Mouse (Mus musculus) lung, postnatal 0 days (tissue): ENCODE measurements around the gene Cth. TPM values are rescaled to one million over a fixed set of nuclear protein-coding genes. Genes with fewer than 3 reads are reported as not detected.

Experiments used
- ATAC-seq: fragments of 200-750 bp; cut with Nextera tagmentation; 2 replicates; pipeline ENCODE4 v1.8.0; 2017; ENCODE audit warnings: moderate library complexity
- DNase-seq: peaks from one replicate; pipeline ENCODE4 v3.0.0-alpha.2; 2016; ENCODE audit warnings: low spot score
- H3K27ac ChIP-seq: fragments of 300-500 bp; sonication (generic); 2 replicates; pipeline ENCODE4 v1.5.1; 2014; ENCODE audit warnings: antibody characterized with exemption, mild to moderate bottlenecking, low read length, mixed read lengths
- H3K27me3 ChIP-seq: fragments of 300-500 bp; sonication (generic); replicated peaks from 2 replicates; pipeline ENCODE4 v1.6.1; 2014; ENCODE audit warnings: low read length, mixed read lengths; ENCODE audit not compliant: insufficient read depth
- H3K36me3 ChIP-seq: fragments of 300-500 bp; sonication (generic); 2 replicates; pipeline ENCODE4 v1.6.1; 2014; ENCODE audit warnings: low read length, mixed read lengths; ENCODE audit not compliant: insufficient read depth
- H3K4me1 ChIP-seq: fragments of 300-500 bp; sonication (generic); 2 replicates; pipeline ENCODE4 v1.6.1; 2014; ENCODE audit warnings: antibody characterized with exemption, low read depth, low read length, mixed read lengths; ENCODE audit not compliant: insufficient read depth
- H3K4me2 ChIP-seq: fragments of 300-500 bp; sonication (generic); replicated peaks from 2 replicates; pipeline ENCODE4 v1.6.1; 2014; ENCODE audit warnings: low read depth, mild to moderate bottlenecking, low read length, moderate library complexity, mixed read lengths
- H3K4me3 ChIP-seq: fragments of 300-500 bp; sonication (generic); 2 replicates; pipeline ENCODE4 v1.5.1; 2014; ENCODE audit warnings: low read depth, low read length
- H3K9ac ChIP-seq: fragments of 300-500 bp; sonication (generic); replicated peaks from 2 replicates; pipeline ENCODE4 v1.6.1; 2014; ENCODE audit warnings: low read depth, mild to moderate bottlenecking
- H3K9me3 ChIP-seq: fragments of 300-500 bp; sonication (generic); 2 replicates; pipeline ENCODE4 v1.6.1; 2016; ENCODE audit warnings: low read length, mixed read lengths
- CTCF ChIP-seq: IDR thresholded peaks from 2 replicates; pipeline ENCODE4 v1.5.1; 2016; ENCODE audit warnings: antibody characterized with exemption, mild to moderate bottlenecking
- EP300 ChIP-seq: IDR thresholded peaks from 2 replicates; pipeline ENCODE4 v1.6.1; 2016; ENCODE audit warnings: antibody characterized with exemption, mild to moderate bottlenecking, control low read depth
- WGBS: fragments of 180-500 bp; shearing (Covaris S2); extraction: QIAGEN DNeasy Blood & Tissue Kit; methylation state at CpG from one replicate; pipeline ENCODE4 v1.1.7; 2014; 5-methylcytosine and 5-hydroxymethylcytosine counted together
- polyA plus RNA-seq: library from polyadenylated mRNA; unstranded; fragments of >200 nt; fragmentation: Nextera tagmentation; extraction: Ambion mirVana; gene quantifications from 2 replicates; pipeline ENCODE4 v1.2.1, GENCODE M21; 2015

Cth gene
- polyA plus RNA-seq, 1 experiment from 2014 or later = 6.9 TPM

DNA sequence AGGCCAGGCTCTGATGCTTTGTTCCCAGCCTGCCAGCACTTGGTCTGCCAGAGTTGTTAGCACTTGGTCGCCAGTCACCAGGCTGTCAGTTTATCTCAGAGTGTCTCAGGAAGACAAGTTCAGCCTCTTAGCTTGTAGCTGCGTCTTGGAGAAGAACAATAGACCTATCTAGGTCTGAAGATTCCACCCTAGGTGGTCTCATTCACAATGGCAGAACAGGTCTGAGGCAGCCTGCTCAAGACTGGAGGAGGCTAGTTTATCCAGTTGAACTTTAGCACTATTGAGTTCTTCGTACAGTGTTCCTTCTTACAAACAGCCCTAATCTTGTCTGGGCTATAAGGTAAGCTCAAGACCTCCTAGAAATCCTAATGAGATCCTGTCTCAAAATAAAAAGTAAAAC is 7.2 kb upstream of the Cth start:
- H3K4me3 ChIP-seq = no peak overlapping the region
- H3K27ac ChIP-seq = no peak overlapping the region
- no peak overlapping the region for H3K9ac ChIP-seq
- no peaks in the 10 kb centered on the region for H3K9me3 ChIP-seq
- H3K4me1 ChIP-seq = no peaks in the 10 kb centered on the region
- no peak overlapping the region for H3K4me2 ChIP-seq
- 33% methylated on average over 3 of the region's 3 CpGs for WGBS
- no peaks in the 10 kb centered on the region for H3K36me3 ChIP-seq
- DNase-seq (no peak), ATAC-seq (no peak)
- TF ChIP-seq EP300 = no peak
- TF ChIP-seq CTCF = no peak
- no peaks in the 10 kb centered on the region for H3K27me3 ChIP-seq

DNA sequence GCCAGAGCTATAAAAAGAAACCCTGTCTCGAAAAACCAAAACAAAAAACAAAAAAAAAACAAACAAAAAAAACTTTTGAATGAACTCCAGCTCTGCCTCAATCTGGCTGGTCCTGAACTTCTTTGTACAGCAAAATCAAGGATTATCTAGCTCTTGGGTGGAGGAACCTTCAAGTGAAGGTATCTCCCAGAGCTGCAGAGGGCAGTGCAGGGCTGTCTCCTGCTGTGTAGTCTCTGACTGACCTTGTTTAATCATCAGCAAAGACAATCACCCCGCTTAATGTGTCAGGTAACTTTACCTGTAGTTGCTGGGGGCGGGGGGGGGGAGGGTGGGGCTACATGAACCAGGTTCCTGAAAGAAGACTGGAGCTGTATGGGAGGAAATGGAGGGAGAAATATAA is 6.7 kb upstream of the Cth start:
- ATAC-seq (no peak), DNase-seq (no peak)
- H3K27me3 ChIP-seq = no peaks in the 10 kb centered on the region
- no peak overlapping the region for H3K4me3 ChIP-seq
- H3K4me1 ChIP-seq = no peaks in the 10 kb centered on the region
- no peak overlapping the region for H3K27ac ChIP-seq
- H3K36me3 ChIP-seq = no peaks in the 10 kb centered on the region
- WGBS = 35% methylated on average over 3 of the region's 3 CpGs
- H3K9ac ChIP-seq = no peak overlapping the region
- TF ChIP-seq EP300 (no peak), CTCF (peak; percentile 40)
- H3K4me2 ChIP-seq = no peak overlapping the region
- H3K9me3 ChIP-seq = no peaks in the 10 kb centered on the region

DNA sequence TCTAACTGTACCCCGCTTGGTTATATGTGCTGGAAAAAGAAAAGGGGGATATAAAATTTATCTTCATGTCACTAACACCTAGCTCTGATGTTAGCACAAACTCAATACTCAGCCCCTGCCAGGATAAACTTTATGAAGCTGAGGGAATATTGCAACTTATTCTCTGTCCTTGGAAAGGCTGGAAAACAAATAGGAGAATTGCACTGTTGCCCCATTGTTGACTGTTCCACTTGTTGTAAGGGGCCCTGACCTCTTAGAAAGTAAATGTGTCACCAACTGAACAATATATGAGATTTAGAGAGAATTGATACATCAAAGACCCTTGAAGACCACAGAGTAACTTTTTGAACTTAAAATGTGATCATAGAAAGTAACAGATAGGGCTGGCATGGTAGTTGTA is 4.5 kb upstream of the Cth start:
- H3K4me3 ChIP-seq = no peak overlapping the region
- no peaks in the 10 kb centered on the region for H3K9me3 ChIP-seq
- 72% methylated on average over 1 of the region's 1 CpGs for WGBS
- ATAC-seq (no peak), DNase-seq (peak; percentile 36)
- TF ChIP-seq CTCF = no peak
- no peak for TF ChIP-seq EP300
- no peak overlapping the region for H3K4me2 ChIP-seq
- no peaks in the 10 kb centered on the region for H3K4me1 ChIP-seq
- no peaks in the 10 kb centered on the region for H3K36me3 ChIP-seq
- no peak overlapping the region for H3K27ac ChIP-seq
- no peaks in the 10 kb centered on the region for H3K27me3 ChIP-seq
- H3K9ac ChIP-seq = no peak overlapping the region

DNA sequence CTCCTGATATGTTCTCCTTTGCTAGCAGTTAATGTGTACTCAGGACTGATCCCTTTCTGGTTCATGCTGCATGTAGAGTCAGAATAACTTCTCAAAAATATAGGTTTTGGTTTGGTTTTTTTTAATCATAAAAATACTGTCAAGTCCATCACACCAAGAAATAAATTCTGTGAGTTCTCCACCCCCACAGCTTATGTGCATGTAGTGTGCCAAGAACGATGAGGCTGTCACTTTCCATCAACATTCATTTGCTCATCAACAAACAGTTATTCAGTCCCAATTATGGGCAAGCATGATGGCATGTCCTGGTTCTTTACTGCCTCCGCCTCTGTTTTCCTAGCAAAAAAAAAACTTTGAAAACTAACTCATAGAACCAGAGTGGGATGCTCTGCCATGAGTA is 3.9 kb upstream of the Cth start:
- no peak for ATAC-seq
- TF ChIP-seq CTCF = no peak
- TF ChIP-seq EP300 = no peak
- WGBS = 75% methylated on average over 2 of the region's 2 CpGs

DNA sequence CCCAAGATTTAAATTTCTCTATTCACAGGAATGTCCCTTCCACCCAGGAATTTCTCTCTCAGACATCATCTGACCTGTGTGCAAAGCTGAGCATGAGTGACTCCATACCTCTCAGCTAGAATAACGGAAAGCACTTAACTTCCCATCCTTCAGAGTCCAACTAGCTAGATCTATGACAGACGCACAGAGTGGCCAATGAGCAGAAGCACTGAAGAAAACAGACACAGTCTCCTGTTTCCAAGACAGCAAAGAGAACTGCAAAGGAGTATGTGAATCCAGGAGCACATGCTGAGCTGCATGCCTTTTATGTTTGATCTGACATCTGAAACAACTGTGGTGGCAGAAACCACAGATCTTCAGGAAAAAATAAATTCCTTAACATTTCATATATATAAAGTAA is 1.9 kb upstream of the Cth start:
- Histone ChIP-seq H3K9me3 (no peaks in the 10 kb centered on the region), H3K4me2 (no peak overlapping the region), H3K4me1 (no peaks in the 10 kb centered on the region), H3K36me3 (no peaks in the 10 kb centered on the region), H3K9ac (no peak overlapping the region), H3K27me3 (no peaks in the 10 kb centered on the region), H3K4me3 (no peak overlapping the region), H3K27ac (no peak overlapping the region)
- TF ChIP-seq EP300 (no peak), CTCF (no peak)
- 34% methylated on average over 2 of the region's 2 CpGs for WGBS
- no peak for ATAC-seq
- DNase-seq = no peak

More for the DNA sequence above, 3.9 kb upstream of the Cth start:
- Histone ChIP-seq H3K4me3 (no peak overlapping the region), H3K27ac (no peak overlapping the region), H3K36me3 (no peaks in the 10 kb centered on the region), H3K4me1 (no peaks in the 10 kb centered on the region), H3K4me2 (no peak overlapping the region), H3K27me3 (no peaks in the 10 kb centered on the region), H3K9me3 (no peaks in the 10 kb centered on the region), H3K9ac (no peak overlapping the region)
- DNase-seq = no peak

DNA sequence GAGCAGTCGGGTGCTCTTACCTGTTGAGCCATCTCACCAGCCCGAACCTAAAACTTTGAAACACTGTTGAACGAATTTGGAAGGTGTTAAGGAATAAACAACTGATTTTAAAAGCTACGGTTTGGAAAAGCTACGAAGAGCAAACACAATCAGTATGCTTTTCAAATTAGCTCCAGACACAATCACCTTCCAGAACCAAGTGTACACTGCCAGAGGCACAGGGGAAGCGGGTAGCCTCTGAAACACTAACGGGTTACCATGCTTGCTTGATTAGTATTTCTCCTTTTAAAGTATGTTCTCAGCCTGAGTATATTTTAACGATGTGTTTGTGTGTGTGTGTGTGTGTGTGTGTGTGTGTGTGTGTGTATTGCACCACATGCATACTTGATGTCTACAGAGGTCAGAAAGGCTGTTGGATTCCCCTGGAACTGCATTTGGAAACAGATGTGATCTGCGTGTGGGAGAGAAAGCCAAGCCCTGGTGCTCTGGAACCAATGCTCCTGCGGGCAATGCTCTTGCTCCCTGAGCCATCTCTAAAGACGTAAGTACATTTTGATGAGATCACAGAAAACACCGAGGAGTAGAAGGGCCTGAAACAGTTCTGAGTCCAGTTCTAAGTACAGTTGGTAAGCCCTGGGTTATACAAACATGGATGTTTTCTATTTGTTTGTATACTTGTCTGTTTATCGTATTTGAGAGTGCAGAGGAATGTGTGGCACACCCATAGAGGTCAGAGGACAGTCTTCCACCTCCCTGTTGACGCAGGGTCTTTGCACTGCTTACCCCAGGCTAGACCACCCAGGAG is 1.0 kb upstream of the Cth start:
- WGBS = 67% methylated on average over 14 of the region's 14 CpGs
- Histone ChIP-seq H3K4me2 (no peak overlapping the region), H3K27ac (peak overlapping the region; percentile 40), H3K4me3 (no peak overlapping the region), H3K27me3 (no peaks in the 10 kb centered on the region), H3K9me3 (no peaks in the 10 kb centered on the region), H3K36me3 (no peaks in the 10 kb centered on the region), H3K9ac (no peak overlapping the region), H3K4me1 (no peaks in the 10 kb centered on the region)
- TF ChIP-seq EP300 (peak; percentile 43; the same call in 1 of the 2 replicates), CTCF (no peak)
- peak; percentile 74 for DNase-seq
- ATAC-seq = peak; percentile 22
